Mouse (Mus musculus): ENCODE data around the gene Trmt1. TPM values are rescaled to one million over a fixed set of nuclear protein-coding genes. Genes with fewer than 3 reads are reported as not detected.
A peak's percentile ranks its signal among the peaks of the same experiment; 100 is the strongest.

The Trmt1 gene
- polyA plus RNA-seq, 1 experiment: 145 TPM

DNA sequence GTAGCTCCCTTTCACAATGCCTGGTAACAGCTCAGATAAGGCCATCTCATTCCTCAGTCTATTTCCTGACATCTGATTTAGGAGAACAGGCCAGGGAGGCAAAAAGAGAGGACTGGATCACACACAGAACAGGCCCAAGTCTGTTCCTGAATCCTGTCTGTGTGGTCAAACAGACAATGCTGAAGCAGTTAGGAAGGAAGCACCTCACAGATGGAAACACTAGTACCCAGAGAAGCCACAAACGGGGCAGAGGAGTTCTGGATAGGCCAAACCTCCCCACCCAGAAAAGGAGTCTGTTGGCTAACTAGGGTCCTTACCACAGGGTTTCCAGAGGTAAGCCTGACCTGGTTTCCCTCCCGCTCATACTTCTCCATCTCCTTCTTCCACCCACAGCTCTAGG is 3.9 kb upstream of the Trmt1 start:
- Histone ChIP-seq H3K4me3 (ENCODE audit: insufficient read depth, low read length) (no peak overlapping the region), H3K4me1 (ENCODE audit: control insufficient read depth, insufficient read depth, low read length) (peaks cover 20% of the 10 kb centered on the region), H3K27ac (ENCODE audit: insufficient read depth, low read length) (no peak overlapping the region)
- no peak for TF ChIP-seq POLR2A (IDR thresholded peaks at IDR 0.05; ENCODE audit: extremely low read depth, insufficient read depth, low read length)

DNA sequence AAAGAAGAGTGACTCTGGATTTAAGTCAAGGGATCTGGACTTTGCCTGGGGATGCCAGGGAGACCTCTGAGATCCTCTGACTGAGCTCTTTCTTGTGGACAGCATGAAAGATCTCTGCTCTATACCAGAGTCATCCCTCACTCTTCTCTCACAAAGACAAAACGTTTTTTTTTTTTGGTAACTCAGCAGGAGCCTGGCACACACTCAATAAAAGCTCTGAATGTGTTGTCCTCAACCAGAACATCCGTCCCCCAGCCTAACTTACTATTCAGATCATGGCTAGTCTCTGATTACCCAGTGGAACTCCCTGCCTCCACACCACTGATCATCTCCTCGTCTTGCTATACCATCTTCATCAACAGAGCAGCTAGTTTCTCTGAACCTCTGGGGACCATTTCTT is 1.6 kb upstream of the Trmt1 start:
- TF ChIP-seq POLR2A (IDR thresholded peaks at IDR 0.05; ENCODE audit: extremely low read depth, insufficient read depth, low read length) (no peak), CTCF (IDR thresholded peaks at IDR 0.05; ENCODE audit: extremely low read depth, insufficient read depth, low read length) (no peak)

DNA sequence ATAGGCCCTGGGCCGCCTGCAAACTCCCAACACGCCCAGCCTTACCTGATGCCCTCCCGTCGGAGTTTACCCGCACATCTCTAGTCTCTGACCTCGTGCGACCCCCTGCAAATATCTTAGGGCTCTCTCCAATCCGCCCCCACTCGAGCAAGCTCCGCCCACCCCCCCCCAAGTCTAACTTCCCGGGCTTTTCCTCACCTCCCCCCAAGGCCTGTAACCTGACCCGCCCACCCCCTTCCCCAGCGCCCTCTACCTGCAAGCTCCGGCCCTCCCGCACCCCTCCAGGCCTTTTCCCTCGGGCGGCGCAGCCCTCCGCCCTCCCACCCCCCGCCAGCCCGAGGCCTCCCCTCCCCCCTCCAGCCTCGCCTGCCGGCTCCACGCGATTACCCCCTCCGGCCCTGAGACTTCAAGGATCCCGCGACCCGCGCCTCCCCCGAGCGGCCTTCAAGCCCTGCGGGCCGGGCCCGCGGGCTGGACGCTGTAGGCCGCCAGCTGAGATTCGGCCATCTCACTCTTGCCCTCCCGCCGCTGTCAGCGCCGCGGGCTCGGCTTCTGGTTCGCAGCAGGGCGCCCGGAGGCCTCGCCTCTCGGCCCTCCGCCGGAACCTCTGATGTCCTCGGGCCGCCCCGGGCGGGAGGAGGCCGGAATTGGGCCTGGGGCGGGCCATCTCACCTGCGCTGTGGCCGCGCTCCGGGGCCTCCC is 1.0 kb downstream of the Trmt1 start:
- H3K27ac ChIP-seq (ENCODE audit: insufficient read depth, low read length): peak overlapping the region; percentile 80; the same call in 1 of the 2 replicates
- peaks cover 18% of the 10 kb centered on the region for H3K4me1 ChIP-seq (ENCODE audit: control insufficient read depth, insufficient read depth, low read length)
- TF ChIP-seq POLR2A (IDR thresholded peaks at IDR 0.05; ENCODE audit: extremely low read depth, insufficient read depth, low read length): no peak
- TF ChIP-seq CTCF (IDR thresholded peaks at IDR 0.05; ENCODE audit: extremely low read depth, insufficient read depth, low read length): no peak
- H3K4me3 ChIP-seq (ENCODE audit: insufficient read depth, low read length): peak overlapping the region; percentile 74

More for the DNA sequence above, 1.6 kb upstream of the Trmt1 start:
- no peak overlapping the region for H3K4me3 ChIP-seq (ENCODE audit: insufficient read depth, low read length)
- no peak overlapping the region for H3K27ac ChIP-seq (ENCODE audit: insufficient read depth, low read length)
- peaks cover 20% of the 10 kb centered on the region for H3K4me1 ChIP-seq (ENCODE audit: control insufficient read depth, insufficient read depth, low read length)

DNA sequence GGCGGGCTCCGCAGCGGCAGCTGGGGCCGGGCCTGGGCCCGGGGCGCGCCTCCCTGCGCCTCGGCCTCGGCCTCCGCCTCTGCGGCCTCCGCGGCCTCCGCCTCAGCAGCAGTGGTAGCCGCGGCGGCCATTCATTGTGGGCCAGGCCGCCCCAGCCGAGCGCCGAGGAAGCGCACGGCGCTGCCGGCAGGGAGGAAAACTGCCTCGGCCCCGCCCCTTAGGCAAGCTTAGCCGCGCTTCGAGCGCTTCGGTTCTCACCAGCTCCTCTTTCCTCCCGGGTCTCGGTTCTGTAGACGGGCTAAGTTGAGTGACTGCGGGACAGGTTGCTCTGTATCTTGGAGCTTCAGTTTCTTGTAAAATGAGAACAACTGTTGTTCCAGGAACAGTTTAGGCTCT is 1.6 kb downstream of the Trmt1 start, which contains the start of gene Nacc1:
Gene Nacc1 (minus strand): TSS at position 158 of the 396 bp plus-strand sequence.
- Histone ChIP-seq H3K4me1 (ENCODE audit: control insufficient read depth, insufficient read depth, low read length) (peaks cover 15% of the 10 kb centered on the region), H3K4me3 (ENCODE audit: insufficient read depth, low read length) (peak within 1 kb of the TSS; percentile 74), H3K27ac (ENCODE audit: insufficient read depth, low read length) (peak within 1 kb of the TSS; percentile 80)
- TF ChIP-seq POLR2A (IDR thresholded peaks at IDR 0.05; ENCODE audit: extremely low read depth, insufficient read depth, low read length): no peak
- no peak for TF ChIP-seq CTCF (IDR thresholded peaks at IDR 0.05; ENCODE audit: extremely low read depth, insufficient read depth, low read length)

DNA sequence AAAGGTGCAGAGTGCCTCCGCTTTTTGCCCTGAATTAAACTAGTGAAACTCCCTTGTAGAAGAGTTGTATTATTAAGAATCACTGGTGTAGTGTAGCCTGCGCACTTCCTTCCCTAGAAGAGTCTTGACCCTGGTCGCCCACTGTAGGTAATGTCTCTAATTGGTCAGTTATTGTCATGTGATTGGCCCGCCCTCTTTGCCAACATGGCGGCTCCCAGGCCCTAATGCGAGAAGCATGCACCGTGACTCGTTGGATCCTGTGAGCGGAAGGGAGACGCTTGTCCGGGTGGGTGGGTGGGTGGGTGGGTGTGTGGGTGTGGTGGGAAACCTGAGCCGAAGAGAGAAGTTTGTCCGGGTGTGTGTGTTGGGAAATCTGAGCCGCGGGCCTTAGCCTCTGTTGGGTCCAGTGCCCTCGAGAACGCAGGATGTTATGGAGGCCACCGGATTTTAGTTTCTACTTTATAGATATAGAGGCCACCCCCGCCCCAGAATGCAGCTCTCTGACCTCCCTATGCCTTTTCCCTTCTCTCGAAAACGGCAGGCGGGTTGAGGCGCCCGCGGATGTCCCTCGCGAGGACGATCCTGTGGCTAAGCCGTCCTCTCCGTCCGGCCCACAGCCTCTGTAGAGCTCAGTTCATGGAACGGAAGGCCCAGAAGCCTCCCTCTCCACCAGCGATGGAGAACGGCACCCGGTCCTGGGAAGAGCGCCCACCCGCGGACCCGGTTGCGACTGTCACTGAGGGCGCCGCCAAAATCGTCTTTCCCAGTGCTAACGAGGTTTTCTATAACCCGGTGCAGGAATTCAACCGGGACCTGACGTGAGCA is 3.2 kb downstream of the Trmt1 start:
- peak; percentile 35; the same call in 1 of the 2 replicates for TF ChIP-seq POLR2A (IDR thresholded peaks at IDR 0.05; ENCODE audit: extremely low read depth, insufficient read depth, low read length)
- TF ChIP-seq CTCF (IDR thresholded peaks at IDR 0.05; ENCODE audit: extremely low read depth, insufficient read depth, low read length): no peak
- H3K4me3 ChIP-seq (ENCODE audit: insufficient read depth, low read length): peak overlapping the region; percentile 60
- H3K4me1 ChIP-seq (ENCODE audit: control insufficient read depth, insufficient read depth, low read length): peaks cover 12% of the 10 kb centered on the region
- H3K27ac ChIP-seq (ENCODE audit: insufficient read depth, low read length): no peak overlapping the region

DNA sequence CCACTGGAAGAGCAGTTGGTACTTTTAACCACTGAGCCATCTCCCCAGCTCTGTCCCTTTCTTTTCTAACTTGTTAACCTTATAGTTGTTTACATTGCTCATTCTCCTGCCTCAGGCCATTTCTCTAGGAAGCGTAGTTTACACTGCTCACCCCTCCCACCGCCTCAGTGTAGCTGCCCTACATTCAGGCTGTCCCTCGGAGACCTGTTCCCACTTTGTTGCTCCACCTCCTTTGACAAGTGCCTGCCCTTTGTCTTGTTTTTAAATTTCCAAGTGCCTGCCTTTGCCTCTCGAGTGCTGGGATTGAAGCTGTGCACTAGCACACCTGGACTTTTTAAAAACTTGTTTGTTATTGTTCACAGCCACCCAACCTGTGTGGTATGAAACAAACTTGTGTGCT is 7.2 kb downstream of the Trmt1 start:
- no peak overlapping the region for H3K4me3 ChIP-seq (ENCODE audit: insufficient read depth, low read length)
- H3K27ac ChIP-seq (ENCODE audit: insufficient read depth, low read length): no peak overlapping the region
- TF ChIP-seq POLR2A (IDR thresholded peaks at IDR 0.05; ENCODE audit: extremely low read depth, insufficient read depth, low read length) (no peak), CTCF (IDR thresholded peaks at IDR 0.05; ENCODE audit: extremely low read depth, insufficient read depth, low read length) (no peak)
- no peaks in the 10 kb centered on the region for H3K4me1 ChIP-seq (ENCODE audit: control insufficient read depth, insufficient read depth, low read length)

DNA sequence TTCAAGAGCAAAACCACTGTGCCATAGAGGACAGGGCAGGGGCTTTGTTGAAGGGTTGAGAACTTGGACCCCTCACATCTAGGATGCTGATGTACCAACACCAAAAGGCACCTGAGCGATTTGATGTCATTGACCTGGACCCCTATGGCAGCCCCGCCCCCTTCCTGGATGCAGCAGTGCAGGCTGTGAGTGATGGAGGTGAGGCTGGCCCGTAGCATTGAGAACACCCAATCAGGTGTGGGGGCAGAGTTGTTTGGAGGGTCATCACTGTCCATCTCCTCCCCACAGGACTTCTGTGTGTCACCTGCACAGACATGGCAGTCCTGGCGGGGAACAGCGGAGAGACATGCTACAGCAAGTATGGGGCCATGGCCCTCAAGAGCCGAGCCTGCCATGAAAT is 9.0 kb downstream of the Trmt1 start:
- TF ChIP-seq CTCF (IDR thresholded peaks at IDR 0.05; ENCODE audit: extremely low read depth, insufficient read depth, low read length) (no peak), POLR2A (IDR thresholded peaks at IDR 0.05; ENCODE audit: extremely low read depth, insufficient read depth, low read length) (no peak)
- Histone ChIP-seq H3K4me3 (ENCODE audit: insufficient read depth, low read length) (no peak overlapping the region), H3K27ac (ENCODE audit: insufficient read depth, low read length) (no peak overlapping the region), H3K4me1 (ENCODE audit: control insufficient read depth, insufficient read depth, low read length) (no peaks in the 10 kb centered on the region)

DNA sequence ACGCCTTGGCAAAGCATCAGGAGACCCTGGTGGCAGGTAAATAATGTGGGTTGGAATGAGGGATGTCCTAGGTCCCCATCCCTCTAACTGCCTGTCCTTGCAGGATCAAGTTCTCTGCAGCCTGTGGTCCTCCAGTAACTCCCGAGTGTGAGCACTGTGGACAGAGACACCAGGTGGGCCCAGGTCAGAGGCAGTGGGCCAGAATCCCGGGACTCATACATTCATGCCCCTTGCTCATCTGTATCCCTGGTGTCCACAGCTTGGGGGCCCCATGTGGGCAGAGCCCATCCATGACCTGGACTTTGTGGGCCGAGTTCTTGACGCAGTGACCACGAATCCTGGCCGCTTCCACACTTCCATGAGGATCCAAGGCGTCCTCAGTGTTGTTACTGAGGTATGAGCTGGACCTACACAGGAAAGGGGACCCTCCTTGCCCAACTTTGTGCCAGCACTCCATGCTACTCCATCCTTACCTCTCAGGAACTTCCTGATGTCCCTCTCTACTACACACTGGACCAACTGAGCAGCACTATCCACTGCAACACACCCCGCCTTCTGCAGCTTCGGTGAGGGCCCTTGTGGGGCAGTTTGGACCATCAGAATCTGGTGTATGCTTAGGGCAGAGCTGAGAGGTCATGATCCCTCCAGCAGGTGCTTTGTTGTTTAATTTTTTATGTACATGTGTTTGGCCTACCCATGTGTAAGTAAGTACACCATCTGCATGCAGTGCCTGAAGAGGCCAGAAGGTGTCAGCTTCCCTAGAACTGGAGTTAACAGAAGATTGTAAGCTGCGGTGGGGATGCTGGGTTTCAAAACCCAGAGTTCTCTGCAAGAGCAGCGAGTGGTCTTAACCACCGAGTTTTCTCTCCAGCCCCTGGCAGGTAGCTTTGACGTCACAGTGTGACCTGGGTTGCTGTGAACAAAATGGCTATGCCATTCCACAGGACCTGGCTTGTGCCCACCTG is 11.3 kb downstream of the Trmt1 start:
- TF ChIP-seq CTCF (IDR thresholded peaks at IDR 0.05; ENCODE audit: extremely low read depth, insufficient read depth, low read length) (peak; percentile 52), POLR2A (IDR thresholded peaks at IDR 0.05; ENCODE audit: extremely low read depth, insufficient read depth, low read length) (no peak)
- Histone ChIP-seq H3K27ac (ENCODE audit: insufficient read depth, low read length) (no peak overlapping the region), H3K4me1 (ENCODE audit: control insufficient read depth, insufficient read depth, low read length) (no peaks in the 10 kb centered on the region), H3K4me3 (ENCODE audit: insufficient read depth, low read length) (no peak overlapping the region)

DNA sequence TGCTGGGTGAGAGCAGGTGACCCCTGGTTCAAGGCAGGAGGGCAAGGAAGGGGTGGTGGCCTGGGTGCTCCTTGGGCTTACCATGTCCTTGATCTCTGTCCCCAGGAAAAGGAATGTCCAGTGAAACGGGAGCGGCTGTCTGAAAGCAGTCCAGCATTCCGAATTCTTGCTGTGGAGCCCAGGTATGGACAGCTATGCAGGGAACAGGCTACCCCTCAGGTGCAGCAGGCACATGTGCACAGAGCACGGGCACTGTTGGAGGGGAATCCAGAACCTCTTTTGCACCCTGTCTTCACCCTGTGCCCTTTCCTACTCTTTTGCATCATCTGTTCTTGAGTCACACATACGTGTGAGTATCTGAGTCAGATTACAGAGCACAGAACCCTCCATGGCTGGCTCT is 12.2 kb downstream of the Trmt1 start:
- TF ChIP-seq CTCF (IDR thresholded peaks at IDR 0.05; ENCODE audit: extremely low read depth, insufficient read depth, low read length): no peak
- no peak for TF ChIP-seq POLR2A (IDR thresholded peaks at IDR 0.05; ENCODE audit: extremely low read depth, insufficient read depth, low read length)
- H3K27ac ChIP-seq (ENCODE audit: insufficient read depth, low read length): no peak overlapping the region

More for the DNA sequence above, 12.2 kb downstream of the Trmt1 start:
- no peaks in the 10 kb centered on the region for H3K4me1 ChIP-seq (ENCODE audit: control insufficient read depth, insufficient read depth, low read length)
- no peak overlapping the region for H3K4me3 ChIP-seq (ENCODE audit: insufficient read depth, low read length)
